Mouse (Mus musculus): ENCODE results near the gene Tm9sf4. TPM values are rescaled to one million over a fixed set of nuclear protein-coding genes. Genes with fewer than 3 reads are reported as not detected.
A peak's percentile ranks its signal among the peaks of the same experiment; 100 is the strongest.

Gene Tm9sf4
- total RNA-seq, 2 experiments from 2014 or later = 112 to 118 TPM

DNA sequence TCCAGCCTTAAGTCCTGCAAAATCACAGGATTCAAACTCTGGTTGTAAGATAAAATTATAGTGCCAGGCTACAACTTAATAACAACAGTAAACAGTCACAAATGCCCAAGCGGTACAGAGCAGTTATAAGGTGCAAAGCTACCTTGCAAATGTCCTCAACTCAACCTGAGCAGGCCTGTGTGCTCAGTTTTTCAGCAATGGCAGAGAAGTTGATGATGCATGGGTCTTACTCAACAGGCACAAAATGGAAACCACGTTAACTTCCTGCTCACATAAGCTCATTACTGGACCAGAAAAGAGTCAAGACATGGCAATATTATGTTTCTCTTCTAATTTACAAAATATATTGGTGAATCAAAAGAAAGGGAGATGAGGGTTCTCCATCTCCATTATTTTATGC, 61.5 kb downstream of the Tm9sf4 start:
- no peak for TF ChIP-seq CTCF (IDR thresholded peaks at IDR 0.05)
- Histone ChIP-seq H3K27ac (no peak overlapping the region), H3K4me3 (no peak overlapping the region)
- intact Hi-C loops (cut with DNase I) = no loop called here
- DNase-seq (ENCODE audit: extremely low spot score in 1 of 2, low spot score in 2 of 2) = no peak

DNA sequence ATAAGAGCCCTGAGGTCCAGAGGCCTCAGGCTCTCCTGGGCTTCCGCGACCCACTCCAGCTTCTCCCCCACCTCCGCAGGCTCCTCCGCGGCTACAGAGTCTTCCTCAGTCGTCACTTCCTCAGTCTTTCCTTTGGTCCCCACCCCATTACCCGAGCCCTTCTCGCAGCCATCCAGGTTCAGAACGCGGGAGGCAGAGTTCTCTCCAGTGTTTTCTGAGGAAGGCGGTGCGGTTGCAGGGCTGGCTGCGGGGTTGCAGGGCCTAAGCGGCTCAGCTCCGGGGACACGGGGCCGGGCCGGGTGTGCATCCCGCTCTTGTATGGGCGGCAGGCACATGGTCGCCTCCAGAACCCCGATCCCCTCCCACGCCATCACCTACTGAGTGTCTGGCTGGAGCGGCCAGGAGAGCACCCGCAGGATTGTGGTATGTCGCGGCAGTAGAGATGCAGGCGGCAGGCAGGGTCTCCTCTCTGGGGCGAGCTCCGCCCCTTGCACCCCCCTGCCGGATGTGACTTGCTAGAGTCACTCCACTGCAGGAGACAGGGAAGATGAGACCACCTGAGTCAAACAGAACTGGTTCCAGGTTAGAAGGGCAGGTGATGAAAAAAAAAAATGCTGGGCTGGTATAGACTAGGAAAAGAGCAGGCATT, 64.0 kb downstream of the Tm9sf4 start, which contains the start of gene Tspyl3:
TSS of gene Tspyl3 (minus strand) at position 496 of the 649 bp plus-strand sequence.
- H3K27ac ChIP-seq = peak within 1 kb of the TSS; percentile 92
- DNase-seq (ENCODE audit: extremely low spot score in 1 of 2, low spot score in 2 of 2) = peak; percentile 58 to 61
- no peak; the same call in none of the 2 replicates for TF ChIP-seq CTCF (IDR thresholded peaks at IDR 0.05)
- intact Hi-C loops (cut with DNase I) = no loop called here
- peak within 1 kb of the TSS; percentile 82 for H3K4me3 ChIP-seq

DNA sequence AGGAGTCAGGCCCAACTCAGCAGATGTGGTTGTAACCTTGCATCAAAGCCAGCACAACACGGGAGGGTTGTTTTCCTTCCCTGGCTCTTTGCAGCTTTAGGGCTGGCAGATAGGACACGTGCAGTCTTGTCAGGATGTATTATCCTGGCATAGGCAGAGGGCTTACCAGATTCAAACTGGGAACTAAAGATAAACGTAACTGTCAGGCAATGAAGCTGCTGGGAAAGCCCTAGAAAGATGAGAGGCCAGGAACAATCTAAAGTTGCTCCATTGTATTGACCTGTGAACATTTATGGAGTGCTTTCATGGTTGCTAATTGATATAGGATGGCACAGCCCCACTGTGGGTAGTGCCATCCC, 64.5 kb downstream of the Tm9sf4 start:
- intact Hi-C loops (cut with DNase I) = no loop called here
- Histone ChIP-seq H3K4me3 (peak overlapping the region; percentile 82), H3K27ac (peak overlapping the region; percentile 92)
- DNase-seq (ENCODE audit: extremely low spot score in 1 of 2, low spot score in 2 of 2) = no peak
- TF ChIP-seq CTCF (IDR thresholded peaks at IDR 0.05) = no peak

DNA sequence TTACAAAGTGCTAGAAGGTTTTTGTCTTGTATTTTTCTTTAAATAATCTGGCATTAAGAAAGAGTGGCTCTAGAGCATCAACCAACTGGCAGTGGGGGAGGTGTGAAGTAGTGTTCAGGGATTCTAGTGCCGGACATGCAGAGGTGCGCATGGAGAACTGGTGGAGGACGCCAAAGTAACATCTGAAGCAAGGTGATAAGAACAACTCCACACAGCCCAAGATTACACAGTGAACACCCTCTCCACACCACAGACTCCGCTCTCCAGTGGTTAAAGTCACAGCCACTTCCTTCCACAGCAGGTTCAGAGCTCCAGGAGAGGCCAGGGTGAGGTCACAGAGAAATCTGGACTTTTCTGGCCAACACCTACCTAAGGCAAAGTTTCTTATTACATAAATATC, 66.9 kb downstream of the Tm9sf4 start:
- no peak for TF ChIP-seq CTCF (IDR thresholded peaks at IDR 0.05)
- Histone ChIP-seq H3K27ac (no peak overlapping the region), H3K4me3 (no peak overlapping the region)
- intact Hi-C loops (cut with DNase I) = no loop called here
- DNase-seq (ENCODE audit: extremely low spot score in 1 of 2, low spot score in 2 of 2) = no peak

DNA sequence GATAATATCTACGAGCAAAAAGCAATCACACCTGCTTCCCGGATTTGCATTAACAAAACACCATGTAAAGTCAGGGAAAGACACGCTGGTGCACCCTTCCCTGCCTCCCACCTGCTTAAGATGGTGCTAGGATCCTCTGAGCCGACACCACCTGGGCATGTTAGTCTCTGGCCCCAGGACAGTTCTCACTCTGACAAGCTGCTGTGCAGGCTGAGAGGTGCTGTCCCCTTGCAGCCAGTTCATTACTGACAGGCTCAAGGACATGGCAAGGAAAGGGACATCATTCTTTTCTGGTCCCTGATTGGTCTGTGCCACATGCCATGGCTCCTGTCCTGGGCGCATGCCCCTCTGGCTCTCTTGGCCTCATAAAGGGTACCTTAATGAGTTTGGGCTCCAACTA, 67.4 kb downstream of the Tm9sf4 start:
- DNase-seq (ENCODE audit: extremely low spot score in 1 of 2, low spot score in 2 of 2) = no peak
- no peak overlapping the region for H3K4me3 ChIP-seq
- no peak for TF ChIP-seq CTCF (IDR thresholded peaks at IDR 0.05)
- H3K27ac ChIP-seq = no peak overlapping the region
- intact Hi-C loops (cut with DNase I) = no loop called here

DNA sequence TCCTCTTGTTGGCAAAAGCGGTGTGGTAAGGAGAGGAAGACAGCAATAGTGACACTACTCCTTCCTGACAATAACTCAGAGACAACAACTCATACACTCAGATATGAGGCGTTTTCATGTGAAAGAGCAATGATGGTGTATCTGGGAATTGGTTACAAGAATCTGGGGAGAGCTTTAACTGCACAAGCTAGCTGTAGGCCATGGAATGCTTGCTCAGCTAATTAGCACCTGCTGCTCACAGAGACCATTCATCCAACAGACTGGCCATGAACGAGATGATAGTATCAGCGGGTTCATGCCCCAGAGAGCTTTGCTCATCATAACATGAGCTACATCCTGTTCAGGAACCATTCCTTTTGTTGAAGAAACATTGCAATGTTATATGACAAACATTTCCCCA, 76.1 kb downstream of the Tm9sf4 start:
- no peak for DNase-seq (ENCODE audit: extremely low spot score in 1 of 2, low spot score in 2 of 2)
- H3K4me3 ChIP-seq = no peak overlapping the region
- intact Hi-C loops (cut with DNase I) = no loop called here
- TF ChIP-seq CTCF (IDR thresholded peaks at IDR 0.05) = no peak
- H3K27ac ChIP-seq = no peak overlapping the region

DNA sequence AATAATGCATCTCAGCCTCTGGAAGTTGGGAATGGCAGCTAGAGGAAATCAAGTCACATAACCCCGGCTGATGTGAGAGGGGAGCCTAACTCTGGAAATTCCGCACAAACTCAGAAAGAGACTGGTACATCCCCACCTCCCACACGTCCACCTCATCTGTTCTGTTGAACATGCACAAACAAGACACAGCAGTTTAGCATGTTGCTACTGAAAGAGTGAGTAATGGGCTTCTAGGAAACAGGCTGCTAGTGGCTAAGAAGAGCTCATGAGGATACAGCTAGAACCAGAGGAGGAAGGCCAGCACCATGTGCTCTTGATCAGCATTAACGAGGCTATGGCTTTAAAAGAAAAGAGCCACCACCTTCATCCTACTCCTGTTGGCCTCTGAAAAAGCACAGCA, 76.8 kb downstream of the Tm9sf4 start:
- Histone ChIP-seq H3K4me3 (no peak overlapping the region), H3K27ac (no peak overlapping the region)
- intact Hi-C loops (cut with DNase I) = no loop called here
- no peak for DNase-seq (ENCODE audit: extremely low spot score in 1 of 2, low spot score in 2 of 2)
- TF ChIP-seq CTCF (IDR thresholded peaks at IDR 0.05) = no peak

DNA sequence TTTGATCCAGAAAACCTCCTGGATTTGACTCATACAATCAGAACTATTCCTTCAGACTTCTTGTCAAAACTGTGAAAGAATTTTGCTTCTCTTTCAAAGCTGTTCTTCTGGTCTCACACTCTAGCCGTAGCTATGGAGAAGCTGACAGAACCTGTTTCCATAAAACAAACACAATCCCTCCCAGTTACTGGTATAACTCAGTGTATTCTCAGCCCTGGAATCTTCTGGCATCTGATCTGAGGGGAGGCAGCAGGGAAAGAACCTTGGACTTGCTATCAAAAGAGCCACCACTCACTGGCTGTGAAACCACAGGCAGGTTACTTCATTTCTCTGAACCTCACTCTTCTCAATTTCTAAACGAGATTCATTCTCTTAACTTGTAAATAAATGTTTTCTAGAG, 77.3 kb downstream of the Tm9sf4 start:
- no peak overlapping the region for H3K27ac ChIP-seq
- no peak for DNase-seq (ENCODE audit: extremely low spot score in 1 of 2, low spot score in 2 of 2)
- intact Hi-C loops (cut with DNase I) = no loop called here
- H3K4me3 ChIP-seq = no peak overlapping the region
- TF ChIP-seq CTCF (IDR thresholded peaks at IDR 0.05) = no peak

DNA sequence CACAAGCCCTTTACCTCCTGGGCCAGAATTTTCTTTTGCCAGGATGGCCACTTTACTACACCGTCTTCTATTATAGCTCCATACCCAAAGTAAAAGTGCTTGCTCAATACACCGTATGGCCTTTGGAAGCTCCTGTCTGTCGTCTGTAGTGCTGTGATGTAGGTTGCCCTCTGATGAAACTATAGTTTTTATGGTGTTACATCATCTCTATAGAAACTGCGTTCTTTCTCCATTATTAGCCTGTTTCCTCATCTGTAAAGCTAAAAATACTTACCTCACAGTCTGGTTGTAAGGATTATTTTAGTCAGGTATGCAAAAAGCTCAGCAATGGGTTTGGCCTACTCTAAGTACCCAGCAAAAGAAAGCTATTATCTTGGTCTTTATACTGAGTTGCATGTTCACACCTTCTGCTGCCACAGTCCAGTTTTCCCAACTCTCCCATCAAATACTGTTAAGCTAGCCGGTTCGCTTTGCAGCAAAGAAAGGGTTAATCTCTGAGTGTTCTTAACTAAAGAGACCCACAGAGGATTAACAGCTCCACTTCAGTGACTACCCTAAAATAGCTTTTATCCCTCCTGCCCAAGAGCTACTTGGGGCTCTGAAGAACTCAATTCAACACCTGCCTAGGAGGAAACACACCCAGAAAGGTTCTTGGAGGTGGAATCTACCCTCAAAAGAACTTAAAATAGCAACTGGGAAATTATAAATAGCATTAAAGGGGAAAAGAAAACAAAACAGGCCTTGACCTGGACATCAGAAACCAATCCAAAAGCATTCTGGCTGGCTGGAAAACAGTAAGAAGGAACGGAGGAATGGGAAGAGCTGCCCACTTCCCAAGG, 78.1 kb downstream of the Tm9sf4 start:
- intact Hi-C loops (cut with DNase I) = no loop called here
- no peak for TF ChIP-seq CTCF (IDR thresholded peaks at IDR 0.05)
- H3K4me3 ChIP-seq = peak overlapping the region; percentile 85
- DNase-seq (ENCODE audit: extremely low spot score in 1 of 2, low spot score in 2 of 2) = no peak
- peak overlapping the region; percentile 28; the same call in 1 of the 2 replicates for H3K27ac ChIP-seq

DNA sequence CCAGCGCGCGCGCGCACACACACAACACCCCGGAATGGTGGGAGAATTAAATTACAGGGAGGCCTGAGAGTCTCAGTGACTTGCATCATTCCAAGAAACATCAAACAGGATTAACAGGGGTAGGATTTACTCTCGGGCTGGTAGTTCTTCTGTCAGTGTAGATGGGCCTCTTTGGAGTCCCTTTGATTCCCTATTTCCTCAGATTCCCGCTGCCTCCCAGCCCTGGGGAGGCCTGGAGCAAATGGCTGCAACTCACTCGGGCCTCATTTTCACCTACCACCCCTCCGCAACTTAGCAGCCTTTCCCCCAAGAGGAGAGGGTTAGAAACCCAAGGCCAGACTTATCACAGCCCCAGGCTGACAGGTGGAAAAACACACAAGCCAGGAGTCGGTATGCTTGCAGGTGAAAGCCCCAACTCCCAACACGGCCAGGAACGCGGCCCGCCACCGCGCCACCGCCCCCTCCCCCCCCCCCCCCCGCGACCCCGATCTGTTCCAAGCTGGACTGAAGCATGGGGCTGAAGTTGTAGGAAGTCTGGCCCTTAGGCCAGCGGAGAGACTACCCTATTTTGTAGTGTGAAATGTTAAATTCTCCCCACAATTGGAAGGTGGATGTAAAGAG, 78.9 kb downstream of the Tm9sf4 start:
- DNase-seq (ENCODE audit: extremely low spot score in 1 of 2, low spot score in 2 of 2) = no peak
- no peak for TF ChIP-seq CTCF (IDR thresholded peaks at IDR 0.05)

DNA sequence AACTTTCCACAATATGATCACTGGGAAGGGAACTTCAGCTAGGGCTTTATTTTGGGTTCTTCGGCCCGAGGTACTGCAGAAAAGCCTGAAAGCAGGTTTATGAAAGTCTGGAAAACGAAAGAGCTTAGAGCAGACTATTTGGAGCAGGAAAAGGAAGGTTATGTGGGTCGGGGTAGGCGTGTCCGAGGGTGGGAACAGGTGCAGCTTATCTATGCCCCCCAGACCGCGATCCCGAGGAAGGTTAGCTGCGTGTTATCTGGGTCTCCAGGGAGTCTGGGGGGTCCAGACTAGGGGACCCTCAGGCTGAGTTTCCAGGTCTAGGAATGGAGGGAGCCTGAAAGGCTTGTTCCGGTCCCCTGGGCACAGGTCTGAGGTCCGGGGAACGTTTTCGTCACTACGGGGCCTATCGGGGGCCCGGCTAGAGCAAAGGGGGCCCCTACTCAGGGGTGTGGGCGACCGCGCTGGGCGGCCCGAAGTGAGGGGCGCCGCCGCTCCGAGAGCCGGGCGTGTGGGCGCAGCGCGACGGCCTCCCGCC, 79.7 kb downstream of the Tm9sf4 start:
- intact Hi-C loops (cut with DNase I) = loop anchor here (1.0 kb wide), 2 partner anchors 79 to 105 kb away; partner anchors contain the start of genes Asxl1 and Tm9sf4
- TF ChIP-seq CTCF (IDR thresholded peaks at IDR 0.05) = no peak
- DNase-seq (ENCODE audit: extremely low spot score in 1 of 2, low spot score in 2 of 2) = no peak
- peak overlapping the region; percentile 85 for H3K4me3 ChIP-seq
- peak overlapping the region; percentile 82 for H3K27ac ChIP-seq

More for the DNA sequence above, 78.9 kb downstream of the Tm9sf4 start:
- intact Hi-C loops (cut with DNase I) = no loop called here
- Histone ChIP-seq H3K4me3 (peak overlapping the region; percentile 85), H3K27ac (peak overlapping the region; percentile 28; the same call in 1 of the 2 replicates)

All from left cerebral cortex, adult 2 months (tissue).